Mouse (Mus musculus): ENCODE measurements at regions not wholly inside any gene's neighbourhood (a gene's known extent, or its start where the extent isn't known, plus 50 kb on each side); places are given as distances from the start of the nearest gene placed in this dataset.

DNA sequence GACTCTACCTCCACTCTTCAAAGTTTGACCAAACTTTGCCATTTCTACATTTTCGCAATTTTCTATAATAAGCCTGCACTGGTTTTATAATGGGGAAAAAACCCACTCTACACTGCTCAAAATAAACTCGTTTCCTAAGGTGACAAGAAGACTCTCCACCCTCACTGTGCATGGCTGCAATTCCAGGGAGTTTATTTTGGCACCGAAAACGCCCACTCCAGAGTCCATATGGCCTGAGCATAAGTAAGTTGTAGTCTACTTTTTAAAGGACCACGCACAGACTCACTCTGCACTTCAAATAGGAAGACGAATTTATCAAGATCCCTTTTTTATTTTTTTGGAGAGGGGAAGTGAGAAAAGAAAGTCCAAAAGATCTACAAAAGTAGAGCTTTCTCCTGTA is 219.4 kb downstream of the Pdcd6ip start:
- DNase-seq (ENCODE audit: low spot score): no peak

DNA sequence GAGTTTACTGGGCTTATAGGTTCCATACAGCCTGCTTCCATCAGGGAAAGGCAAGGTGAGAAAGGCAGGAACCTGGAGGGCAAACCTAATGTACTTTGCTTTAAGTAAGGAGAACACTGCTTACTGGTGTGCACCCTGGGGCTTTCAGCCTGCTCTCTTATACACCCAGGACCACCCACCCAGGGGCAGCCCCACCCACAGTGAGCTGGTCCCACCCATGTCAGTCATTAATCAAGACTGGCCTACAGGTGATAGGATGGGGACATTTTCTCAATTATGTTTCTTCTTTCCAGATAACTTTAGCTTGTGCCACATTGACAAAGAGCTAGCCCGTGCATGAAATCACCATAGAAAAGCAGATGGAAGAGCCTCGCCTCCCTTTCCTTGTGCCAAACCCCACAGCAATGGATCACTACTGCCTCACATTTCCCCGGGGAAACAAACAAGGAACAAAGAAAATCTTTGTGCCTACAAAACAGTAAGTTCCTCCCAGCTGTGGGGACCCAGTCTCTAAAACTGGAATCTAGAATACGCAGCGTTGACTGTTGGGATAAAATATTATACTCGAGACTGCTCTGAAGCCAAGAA is 221.5 kb downstream of the Pdcd6ip start:
- no peak for DNase-seq (ENCODE audit: low spot score)

- DNase-seq (ENCODE audit: low spot score): no peak
Measured at GRCm38 (mm10) chr9:113479897-113480296, 228.2 kb downstream of the Pdcd6ip start.

GRCm38 (mm10) chr9:113478761-113479265 is 229.2 kb downstream of the Pdcd6ip start:
- DNase-seq (ENCODE audit: low spot score): no peak

- DNase-seq (ENCODE audit: low spot score): peak; percentile 38
Measured at GRCm38 (mm10) chr9:113471781-113472180, 236.3 kb downstream of the Pdcd6ip start.

DNA sequence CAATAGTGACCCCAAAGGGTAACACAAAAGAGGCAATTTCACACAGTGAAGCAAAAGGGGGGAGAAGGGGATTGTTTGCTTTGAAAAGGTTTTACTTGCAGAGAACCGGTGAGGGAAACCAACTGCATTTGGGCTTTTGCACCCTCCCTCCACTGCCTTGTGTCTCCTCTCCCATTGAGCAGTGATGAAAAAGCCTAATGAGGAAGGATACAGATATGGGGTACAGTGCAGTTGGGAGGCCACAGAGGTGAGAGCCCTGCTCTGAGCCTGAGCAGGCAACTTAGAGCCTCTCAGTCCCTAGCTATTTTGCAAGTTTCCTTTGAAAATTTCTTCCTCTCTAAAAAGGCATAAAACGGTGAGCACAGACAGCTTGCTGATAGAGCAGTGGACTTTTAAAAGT is 245.2 kb downstream of the Pdcd6ip start:
- no peak for DNase-seq (ENCODE audit: low spot score)

GRCm38 (mm10) chr9:113462267-113462887 is 245.7 kb downstream of the Pdcd6ip start:
- DNase-seq (ENCODE audit: low spot score): no peak

GRCm38 (mm10) chr9:113459885-113460284 is 248.2 kb downstream of the Pdcd6ip start:
- no peak for DNase-seq (ENCODE audit: low spot score)

DNA sequence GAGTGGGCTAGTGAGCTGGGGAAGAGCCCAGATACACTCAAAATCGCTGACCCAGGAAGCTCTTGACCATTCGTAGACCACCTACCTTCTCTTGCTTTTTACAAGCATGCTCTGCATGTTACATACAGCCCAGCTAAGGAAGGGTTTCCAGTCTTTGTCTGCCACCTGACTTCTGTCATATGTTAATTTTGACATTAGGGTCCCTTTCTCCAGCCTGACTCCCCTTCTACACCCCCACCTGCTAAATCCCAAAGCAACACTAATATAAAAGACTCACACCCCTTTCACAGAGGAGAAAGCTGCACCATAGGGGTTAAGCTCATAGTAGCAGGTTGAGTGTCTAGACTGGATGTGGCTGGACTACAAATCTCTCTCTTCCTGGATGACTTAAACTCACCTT is 248.8 kb downstream of the Pdcd6ip start:
- DNase-seq (ENCODE audit: low spot score): no peak

DNA sequence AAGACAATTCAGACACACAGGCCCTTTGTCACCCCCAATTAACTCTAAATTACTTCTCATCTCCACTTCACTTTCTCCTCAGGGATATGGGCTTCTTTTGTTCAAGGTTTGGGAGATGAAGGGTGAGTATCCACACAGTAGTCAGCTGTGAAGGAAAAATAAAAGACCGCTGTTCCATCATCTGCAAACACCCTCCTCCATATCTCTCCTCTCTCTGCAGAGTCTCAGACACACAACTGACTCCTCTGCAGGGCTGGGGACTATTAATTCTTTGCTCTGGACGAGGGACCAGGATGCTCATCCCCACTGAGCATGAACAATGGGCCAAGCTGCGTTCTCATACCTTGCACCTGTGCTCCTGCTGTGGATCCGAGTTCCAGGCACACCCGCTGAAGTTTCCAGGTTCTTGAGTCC is 249.3 kb downstream of the Pdcd6ip start:
- DNase-seq (ENCODE audit: low spot score): no peak

- DNase-seq (ENCODE audit: low spot score): no peak
Measured at GRCm38 (mm10) chr9:113457169-113457850, 250.7 kb downstream of the Pdcd6ip start.

GRCm38 (mm10) chr9:113455577-113455976 is 252.5 kb downstream of the Pdcd6ip start:
- DNase-seq (ENCODE audit: low spot score): no peak

GRCm38 (mm10) chr9:113453231-113453630 is 254.8 kb downstream of the Pdcd6ip start:
- no peak for DNase-seq (ENCODE audit: low spot score)

DNA sequence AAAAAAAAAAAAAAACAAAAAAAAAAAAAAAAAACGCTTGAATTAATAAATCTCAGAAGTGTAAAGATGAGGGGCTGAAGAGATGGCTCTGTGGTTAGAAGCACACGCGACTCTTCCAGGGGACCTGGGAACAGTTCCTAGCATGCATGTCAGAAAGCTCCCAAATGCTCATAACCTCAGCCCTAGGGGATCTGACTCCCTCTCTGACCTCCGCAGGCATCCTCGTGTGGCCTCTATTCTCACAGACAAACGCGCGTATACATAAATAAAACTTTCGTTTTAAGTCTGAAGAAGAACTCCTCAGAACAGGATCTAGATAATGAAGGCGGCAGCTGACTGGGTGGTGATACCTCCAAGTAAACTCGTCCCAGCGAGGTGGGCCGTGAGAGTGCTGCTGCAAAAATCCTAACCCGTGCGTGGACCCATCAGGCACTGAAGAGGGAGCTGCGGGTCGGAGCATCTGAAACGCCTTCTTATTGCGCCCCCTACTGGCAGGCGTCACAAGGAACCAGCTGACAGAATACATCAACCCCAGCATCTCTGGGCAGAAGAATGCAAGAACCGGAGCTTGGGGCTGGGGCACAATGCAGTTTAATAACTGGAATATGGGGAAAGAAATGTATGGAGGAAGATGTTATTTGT is 266.2 kb downstream of the Pdcd6ip start:
- DNase-seq (ENCODE audit: low spot score): peak; percentile 42

GRCm38 (mm10) chr9:113438394-113438793 is 269.7 kb downstream of the Pdcd6ip start:
- DNase-seq (ENCODE audit: low spot score): no peak

DNA sequence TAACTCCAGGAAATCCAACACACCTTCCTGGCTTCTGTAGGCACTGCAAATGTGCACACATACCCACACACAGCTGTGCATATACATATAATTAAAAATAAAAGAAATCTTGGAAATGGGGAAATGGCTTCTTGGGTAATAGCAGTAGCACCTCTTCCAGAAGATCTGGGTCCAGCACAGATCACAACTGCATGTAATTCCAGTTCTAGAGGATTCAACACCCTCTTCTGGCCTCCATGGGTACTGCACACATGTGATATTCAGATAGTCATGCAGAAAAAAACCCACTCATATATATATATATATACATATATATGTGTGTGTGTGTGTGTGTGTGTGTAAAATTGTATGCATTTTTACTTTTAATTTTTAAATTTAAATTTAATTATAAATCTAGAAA is 272.1 kb downstream of the Pdcd6ip start:
- no peak for DNase-seq (ENCODE audit: low spot score)

- DNase-seq (ENCODE audit: low spot score): no peak
Measured at GRCm38 (mm10) chr9:113433424-113433823, 274.6 kb downstream of the Pdcd6ip start.

- no peak for DNase-seq (ENCODE audit: low spot score)
Measured at GRCm38 (mm10) chr9:113432601-113433179, 275.4 kb downstream of the Pdcd6ip start.

DNA sequence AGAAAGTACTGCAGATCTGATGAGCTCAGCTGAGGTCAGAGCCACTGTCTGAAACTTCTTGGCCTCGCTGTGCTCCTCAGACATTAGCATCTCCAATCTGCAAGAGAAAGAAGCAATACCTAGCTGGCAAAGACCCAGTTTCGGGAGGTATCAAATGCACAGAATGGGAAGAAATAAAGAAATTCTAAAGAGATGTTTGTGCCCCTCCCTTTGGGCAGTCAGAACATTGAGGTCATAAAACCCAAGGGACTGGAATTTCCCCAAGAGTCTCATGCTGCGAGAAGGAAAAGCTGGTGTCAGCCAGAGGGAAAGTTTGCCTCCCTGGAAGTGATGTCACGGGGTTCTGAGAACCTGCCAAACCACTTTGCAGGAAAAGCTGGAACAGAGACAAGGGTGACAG is 277.6 kb downstream of the Pdcd6ip start:
- no peak for DNase-seq (ENCODE audit: low spot score)

DNA sequence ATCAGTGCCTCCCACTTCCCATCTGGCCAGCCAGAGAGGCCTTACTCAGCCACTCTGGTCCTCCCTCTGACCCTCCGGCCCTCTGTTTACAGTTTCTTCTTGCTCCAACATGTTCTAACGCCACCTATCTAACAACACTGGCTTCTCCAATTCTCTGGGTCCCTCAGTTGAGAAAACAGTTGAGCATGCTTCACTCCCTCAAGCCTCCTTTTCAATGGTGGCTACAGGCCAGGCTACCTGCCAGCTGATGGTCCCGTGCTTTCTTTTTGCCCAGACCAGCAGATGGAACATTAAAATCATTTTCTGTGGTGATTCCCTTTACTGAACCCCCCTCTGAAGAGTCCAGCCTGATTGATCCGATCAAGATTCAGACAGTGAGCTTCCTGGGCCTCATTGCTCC is 280.8 kb downstream of the Pdcd6ip start:
- DNase-seq (ENCODE audit: low spot score): no peak

GRCm38 (mm10) chr9:113426324-113426723 is 281.7 kb downstream of the Pdcd6ip start:
- DNase-seq (ENCODE audit: low spot score): no peak

- DNase-seq (ENCODE audit: low spot score): no peak
Measured at GRCm38 (mm10) chr9:113421645-113422044, 286.4 kb downstream of the Pdcd6ip start.

Measured in layer of hippocampus, adult 9-10 months (tissue).